Mouse (Mus musculus) neural tube, embryonic 11.5 days (tissue): ENCODE measurements around the gene Arglu1. TPM values are rescaled to one million over a fixed set of nuclear protein-coding genes. Genes with fewer than 3 reads are reported as not detected.

ENCODE experiments used
- ATAC-seq: fragments of 200-750 bp; cut with Nextera tagmentation; 2 replicates; pipeline ENCODE4 v1.8.0; 2017; ENCODE audit warnings: moderate number of reproducible peaks, mild to moderate bottlenecking, moderate TSS enrichment, moderate library complexity; ENCODE audit not compliant: insufficient read depth, low FRiP score, low TSS enrichment
- DNase-seq: peaks from one replicate; pipeline ENCODE4 v3.0.0-alpha.2; 2015; ENCODE audit warnings: low spot score
- H3K27ac ChIP-seq: fragments of 300-500 bp; sonication (generic); 2 replicates; pipeline ENCODE4 v1.5.1; 2014; ENCODE audit warnings: low read depth, mild to moderate bottlenecking, low read length
- H3K27me3 ChIP-seq: fragments of 300-500 bp; sonication (generic); 2 replicates; pipeline ENCODE4 v1.6.1; 2014; ENCODE audit warnings: mild to moderate bottlenecking, low read length, mixed read lengths; ENCODE audit not compliant: control insufficient read depth, insufficient read depth
- H3K36me3 ChIP-seq: fragments of 300-500 bp; sonication (generic); 2 replicates; pipeline ENCODE4 v1.6.1; 2014; ENCODE audit warnings: mild to moderate bottlenecking, low read length, moderate library complexity, mixed read lengths; ENCODE audit not compliant: control insufficient read depth, insufficient read depth
- H3K4me1 ChIP-seq: fragments of 300-500 bp; sonication (generic); 2 replicates; pipeline ENCODE4 v1.6.1; 2014; ENCODE audit warnings: low read length, mixed read lengths; ENCODE audit not compliant: control insufficient read depth, insufficient read depth
- H3K4me2 ChIP-seq: fragments of 300-500 bp; sonication (generic); 2 replicates; pipeline ENCODE4 v1.6.1; 2014; ENCODE audit warnings: low read depth, mild to moderate bottlenecking, moderate library complexity
- H3K4me3 ChIP-seq: fragments of 300-500 bp; sonication (generic); 2 replicates; pipeline ENCODE4 v1.5.1; 2014; ENCODE audit warnings: low read depth, low read length
- H3K9ac ChIP-seq: fragments of 300-500 bp; sonication (generic); 2 replicates; pipeline ENCODE4 v1.6.1; 2014; ENCODE audit warnings: mild to moderate bottlenecking, low read length
- H3K9me3 ChIP-seq: fragments of 300-500 bp; sonication (generic); 2 replicates; pipeline ENCODE4 v1.6.1; 2016; ENCODE audit warnings: low read length; ENCODE audit not compliant: control insufficient read depth
- WGBS: fragments of 180-500 bp; shearing (Covaris S2); extraction: QIAGEN DNeasy Blood & Tissue Kit; methylation state at CpG from one replicate; pipeline ENCODE4 v1.1.7; 2014; 5-methylcytosine and 5-hydroxymethylcytosine counted together
- polyA plus RNA-seq: library from polyadenylated mRNA; unstranded; fragments of >200 nt; fragmentation: Nextera tagmentation; extraction: Ambion mirVana; gene quantifications from 2 replicates; pipeline ENCODE4 v1.2.1, GENCODE M21; 2014

Arglu1 gene
- polyA plus RNA-seq, 1 experiment from 2014 or later = 144 TPM

DNA sequence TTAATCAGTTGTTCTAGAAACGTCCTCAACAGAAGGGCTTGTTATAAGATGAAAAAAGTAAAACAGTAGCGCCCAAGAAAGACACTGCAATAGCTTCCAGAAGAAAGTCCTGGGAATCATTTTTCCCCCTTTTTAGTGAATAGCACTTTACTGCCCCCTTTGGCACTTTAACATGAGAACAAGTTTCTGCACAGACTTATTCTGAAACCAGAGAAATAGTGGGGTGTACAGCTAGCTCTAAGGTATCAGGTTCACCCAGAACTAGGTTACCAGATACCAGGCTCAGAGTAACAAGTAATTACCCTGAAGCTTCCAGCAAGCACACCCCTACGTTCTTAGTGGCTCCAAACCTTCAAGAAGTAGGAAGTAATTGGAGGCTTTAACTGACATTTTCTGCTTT is 43.0 kb downstream of the Arglu1 start:
- no peaks in the 10 kb centered on the region for H3K27me3 ChIP-seq
- no peaks in the 10 kb centered on the region for H3K9me3 ChIP-seq
- ATAC-seq (no peak), DNase-seq (no peak)
- H3K4me2 ChIP-seq = no peak overlapping the region
- no peak overlapping the region for H3K27ac ChIP-seq
- H3K4me1 ChIP-seq = peaks cover 20% of the 10 kb centered on the region
- no peaks in the 10 kb centered on the region for H3K36me3 ChIP-seq
- no peak overlapping the region for H3K4me3 ChIP-seq
- 76% methylated on average over 3 of the region's 3 CpGs for WGBS
- H3K9ac ChIP-seq = no peak overlapping the region

- 74% methylated on average over 11 of the region's 11 CpGs for WGBS
- ATAC-seq (no peak), DNase-seq (no peak)
- no peak overlapping the region for H3K4me2 ChIP-seq
- peaks cover 19% of the 10 kb centered on the region for H3K4me1 ChIP-seq
- no peaks in the 10 kb centered on the region for H3K27me3 ChIP-seq
- H3K9ac ChIP-seq = no peak overlapping the region
- no peak overlapping the region for H3K27ac ChIP-seq
- no peaks in the 10 kb centered on the region for H3K9me3 ChIP-seq
- no peak overlapping the region for H3K4me3 ChIP-seq
- H3K36me3 ChIP-seq = no peaks in the 10 kb centered on the region
Measured at GRCm38 (mm10) chr8:8644160-8644915, 46.0 kb downstream of the Arglu1 start.

GRCm38 (mm10) chr8:8640264-8640588 is 50.1 kb downstream of the Arglu1 start:
- H3K9me3 ChIP-seq = no peaks in the 10 kb centered on the region
- H3K4me2 ChIP-seq = no peak overlapping the region
- no peak overlapping the region for H3K9ac ChIP-seq
- ATAC-seq = no peak
- H3K4me1 ChIP-seq = 0 out of 2 replicates have a peak, but pooled peaks cover 8% of the 10 kb centered on the region
- H3K36me3 ChIP-seq = peaks cover 3% of the 10 kb centered on the region; the same call in 1 of the 2 replicates
- no peak overlapping the region for H3K27ac ChIP-seq
- DNase-seq = no peak
- H3K4me3 ChIP-seq = no peak overlapping the region
- WGBS = 8% methylated on average over 4 of the region's 4 CpGs
- H3K27me3 ChIP-seq = no peaks in the 10 kb centered on the region

GRCm38 (mm10) chr8:8639569-8640263 is 50.6 kb downstream of the Arglu1 start:
- Histone ChIP-seq H3K36me3 (peaks cover 3% of the 10 kb centered on the region; the same call in 1 of the 2 replicates), H3K9ac (no peak overlapping the region), H3K27me3 (no peaks in the 10 kb centered on the region), H3K4me1 (0 out of 2 replicates have a peak, but pooled peaks cover 6% of the 10 kb centered on the region), H3K9me3 (no peaks in the 10 kb centered on the region), H3K4me2 (no peak overlapping the region), H3K27ac (no peak overlapping the region), H3K4me3 (no peak overlapping the region)
- ATAC-seq (no peak), DNase-seq (no peak)
- 28% methylated on average over 8 of the region's 8 CpGs for WGBS

DNA sequence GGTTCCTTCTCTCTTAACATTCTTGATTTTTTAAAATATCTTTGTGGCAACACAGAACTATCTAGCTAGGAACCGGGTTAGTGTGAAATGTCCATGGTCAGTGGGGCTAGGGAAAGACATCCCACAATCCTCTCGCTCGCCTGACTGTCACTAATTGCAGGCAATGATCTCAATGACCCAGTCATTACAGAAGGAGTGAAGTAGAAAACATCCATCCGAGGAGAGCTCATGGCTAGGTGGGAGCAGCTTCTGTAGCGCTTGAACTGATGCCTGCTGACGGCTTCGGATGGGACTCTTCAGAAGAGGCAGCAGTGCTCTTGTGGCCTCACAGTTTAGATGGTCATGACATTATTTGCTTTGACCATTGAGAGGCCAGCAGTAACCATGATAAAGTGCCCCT is 58.9 kb downstream of the Arglu1 start:
- no peak for ATAC-seq
- WGBS = 59% methylated on average over 7 of the region's 7 CpGs
- no peaks in the 10 kb centered on the region for H3K27me3 ChIP-seq
- no peak overlapping the region for H3K27ac ChIP-seq
- DNase-seq = no peak
- no peak overlapping the region for H3K9ac ChIP-seq
- H3K36me3 ChIP-seq = peaks cover 3% of the 10 kb centered on the region; the same call in 1 of the 2 replicates
- no peak overlapping the region for H3K4me3 ChIP-seq
- H3K4me1 ChIP-seq = no peaks in the 10 kb centered on the region
- no peaks in the 10 kb centered on the region for H3K9me3 ChIP-seq
- no peak overlapping the region for H3K4me2 ChIP-seq

GRCm38 (mm10) chr8:8624017-8624416 is 66.3 kb downstream of the Arglu1 start:
- WGBS = 62% methylated on average over 7 of the region's 7 CpGs
- peaks cover 14% of the 10 kb centered on the region for H3K4me1 ChIP-seq
- DNase-seq (no peak), ATAC-seq (no peak)
- H3K4me2 ChIP-seq = no peak overlapping the region
- no peak overlapping the region for H3K9ac ChIP-seq
- H3K27me3 ChIP-seq = no peaks in the 10 kb centered on the region
- peaks cover 14% of the 10 kb centered on the region for H3K36me3 ChIP-seq
- H3K9me3 ChIP-seq = no peaks in the 10 kb centered on the region
- H3K4me3 ChIP-seq = no peak overlapping the region
- no peak overlapping the region for H3K27ac ChIP-seq

DNA sequence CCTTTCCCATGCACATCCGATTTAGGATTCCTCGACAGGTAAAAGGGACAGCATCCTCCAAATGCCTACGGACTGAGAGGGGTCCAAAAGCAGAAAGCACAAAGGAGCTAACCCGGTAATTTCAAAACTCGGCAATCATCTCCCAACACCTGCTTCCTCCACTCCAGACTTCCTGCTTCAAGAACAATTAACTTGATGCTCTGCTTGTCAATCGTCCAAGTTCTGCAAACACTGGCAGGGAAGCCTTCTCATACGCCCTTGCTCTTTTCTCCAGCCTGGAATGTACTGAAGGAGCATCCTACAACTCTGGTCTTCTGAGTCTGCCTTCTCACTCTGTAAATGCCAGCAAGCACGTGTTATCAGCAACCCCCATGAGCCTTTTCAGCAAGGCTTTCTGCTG is 66.8 kb downstream of the Arglu1 start:
- Histone ChIP-seq H3K36me3 (peaks cover 14% of the 10 kb centered on the region), H3K4me1 (peaks cover 14% of the 10 kb centered on the region), H3K9ac (no peak overlapping the region), H3K27ac (no peak overlapping the region), H3K4me2 (no peak overlapping the region), H3K27me3 (no peaks in the 10 kb centered on the region), H3K4me3 (no peak overlapping the region), H3K9me3 (no peaks in the 10 kb centered on the region)
- no peak for DNase-seq
- 72% methylated on average over 8 of the region's 8 CpGs for WGBS
- no peak for ATAC-seq

DNA sequence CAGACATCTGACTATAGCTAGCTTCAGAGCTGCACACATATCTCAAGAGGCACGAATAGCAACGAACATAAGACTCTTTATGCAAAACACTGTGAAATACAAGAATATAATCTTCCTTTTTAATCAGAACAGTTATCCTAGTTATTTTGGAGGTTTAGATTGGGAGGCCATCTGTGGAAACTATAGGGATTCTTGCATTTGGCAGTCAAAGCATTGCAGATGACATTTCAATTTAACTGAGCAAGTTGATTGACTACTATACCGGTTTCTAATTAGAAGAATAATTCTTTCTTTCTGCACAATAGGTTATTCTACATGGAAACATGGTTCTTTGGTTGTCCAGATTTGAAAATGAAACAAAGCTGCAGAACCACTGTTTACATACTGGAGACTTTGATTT is 67.8 kb downstream of the Arglu1 start:
- no peak for ATAC-seq
- Histone ChIP-seq H3K36me3 (peaks cover 14% of the 10 kb centered on the region), H3K27ac (no peak overlapping the region), H3K4me1 (peaks cover 14% of the 10 kb centered on the region), H3K4me3 (no peak overlapping the region), H3K27me3 (no peaks in the 10 kb centered on the region), H3K9me3 (no peaks in the 10 kb centered on the region), H3K4me2 (no peak overlapping the region), H3K9ac (no peak overlapping the region)
- DNase-seq = no peak
- 93% methylated on average over 3 of the region's 3 CpGs for WGBS

GRCm38 (mm10) chr8:8622031-8622430 is 68.3 kb downstream of the Arglu1 start:
- WGBS = 93% methylated on average over 12 of the region's 12 CpGs
- H3K27me3 ChIP-seq = no peaks in the 10 kb centered on the region
- H3K27ac ChIP-seq = no peak overlapping the region
- no peak overlapping the region for H3K4me2 ChIP-seq
- no peak overlapping the region for H3K9ac ChIP-seq
- H3K4me3 ChIP-seq = no peak overlapping the region
- no peak for DNase-seq
- no peak for ATAC-seq
- no peaks in the 10 kb centered on the region for H3K9me3 ChIP-seq
- peaks cover 14% of the 10 kb centered on the region for H3K4me1 ChIP-seq
- H3K36me3 ChIP-seq = peaks cover 14% of the 10 kb centered on the region
